Mouse (Mus musculus) limb, embryonic 11.5 days (tissue): ENCODE results near the gene Capn1. TPM values are rescaled to one million over a fixed set of nuclear protein-coding genes. Genes with fewer than 3 reads are reported as not detected.

ENCODE experiments used
- ATAC-seq: fragments of 200-750 bp; cut with Nextera tagmentation; 2 replicates; pipeline ENCODE4 v1.8.0; 2017; ENCODE audit warnings: low read depth; ENCODE audit not compliant: insufficient number of reproducible peaks, low FRiP score, low TSS enrichment
- DNase-seq: peaks from one replicate; pipeline ENCODE4 v3.0.0-alpha.2; 2015; ENCODE audit warnings: low spot score
- H3K27ac ChIP-seq: fragments of 300-500 bp; sonication (generic); replicated peaks from 2 replicates; pipeline ENCODE4 v1.5.1; 2014; ENCODE audit warnings: low read depth, mild to moderate bottlenecking, low read length
- H3K27me3 ChIP-seq: fragments of 300-500 bp; sonication (generic); 2 replicates; pipeline ENCODE4 v1.6.1; 2014; ENCODE audit warnings: mild to moderate bottlenecking, low read length, mixed read lengths; ENCODE audit not compliant: control insufficient read depth, insufficient read depth
- H3K36me3 ChIP-seq: fragments of 300-500 bp; sonication (generic); 2 replicates; pipeline ENCODE4 v1.6.1; 2014; ENCODE audit warnings: mild to moderate bottlenecking, low read length, moderate library complexity, mixed read lengths; ENCODE audit not compliant: control insufficient read depth, insufficient read depth
- H3K4me1 ChIP-seq: fragments of 300-500 bp; sonication (generic); 2 replicates; pipeline ENCODE4 v1.6.1; 2014; ENCODE audit warnings: low read length, mixed read lengths; ENCODE audit not compliant: control insufficient read depth, insufficient read depth
- H3K4me2 ChIP-seq: fragments of 300-500 bp; sonication (generic); 2 replicates; pipeline ENCODE4 v1.6.1; 2014; ENCODE audit warnings: low read depth, mild to moderate bottlenecking, moderate library complexity; ENCODE audit not compliant: severe bottlenecking
- H3K4me3 ChIP-seq: fragments of 300-500 bp; sonication (generic); 2 replicates; pipeline ENCODE4 v1.5.1; 2014; ENCODE audit warnings: low read depth, low read length
- H3K9ac ChIP-seq: fragments of 300-500 bp; sonication (generic); 2 replicates; pipeline ENCODE4 v1.6.1; 2014; ENCODE audit warnings: mild to moderate bottlenecking, low read length
- H3K9me3 ChIP-seq: fragments of 300-500 bp; sonication (generic); 2 replicates; pipeline ENCODE4 v1.6.1; 2016; ENCODE audit warnings: low read length; ENCODE audit not compliant: control insufficient read depth
- WGBS: fragments of 180-500 bp; shearing (Covaris S2); extraction: QIAGEN DNeasy Blood & Tissue Kit; methylation state at CpG from one replicate; pipeline ENCODE4 v1.1.7; 2014; 5-methylcytosine and 5-hydroxymethylcytosine counted together
- polyA plus RNA-seq: library from polyadenylated mRNA; unstranded; fragments of >200 nt; fragmentation: Nextera tagmentation; extraction: Ambion mirVana; gene quantifications from 2 replicates; pipeline ENCODE4 v1.2.1, GENCODE M21; 2014

The Capn1 gene
- polyA plus RNA-seq = 3.6 and 4.5 TPM in 2 replicates

- H3K9me3 ChIP-seq = no peaks in the 10 kb centered on the region
- peak; percentile 76 for ATAC-seq
- H3K27ac ChIP-seq = no peak within 1 kb of the TSS
- H3K27me3 ChIP-seq = peaks cover 8% of the 10 kb centered on the region; the same call in 1 of the 2 replicates
- H3K4me3 ChIP-seq = peak within 1 kb of the TSS; percentile 42
- H3K4me1 ChIP-seq = peaks cover 4% of the 10 kb centered on the region; the same call in 1 of the 2 replicates
- H3K4me2 ChIP-seq = peak within 1 kb of the TSS; percentile 85
- peak; percentile 82 for DNase-seq
- WGBS = 2% methylated on average over 40 of the region's 40 CpGs
- H3K9ac ChIP-seq = peak within 1 kb of the TSS; percentile 63
- H3K36me3 ChIP-seq = no peaks in the 10 kb centered on the region
Measured at GRCm38 (mm10) chr19:6015511-6016315, at the start of gene Capn1. Gene Capn1, minus strand, starts transcription at chr19:6015897.

GRCm38 (mm10) chr19:6063081-6063480, 47.4 kb upstream of the Capn1 start:
- peak overlapping the region; percentile 82; the same call in 1 of the 2 replicates for H3K4me3 ChIP-seq
- 94% methylated on average over 6 of the region's 6 CpGs for WGBS

GRCm38 (mm10) chr19:6062418-6062817, 46.7 kb upstream of the Capn1 start:
- H3K4me1 ChIP-seq = peaks cover 19% of the 10 kb centered on the region
- peak overlapping the region; percentile 90 for H3K4me2 ChIP-seq
- H3K27ac ChIP-seq = no peak overlapping the region
- peak overlapping the region; percentile 82 for H3K4me3 ChIP-seq
- no peaks in the 10 kb centered on the region for H3K9me3 ChIP-seq
- no peaks in the 10 kb centered on the region for H3K27me3 ChIP-seq
- peak overlapping the region; percentile 90; the same call in 1 of the 2 replicates for H3K9ac ChIP-seq
- H3K36me3 ChIP-seq = peaks cover 3% of the 10 kb centered on the region; the same call in 1 of the 2 replicates
- ATAC-seq = no peak
- DNase-seq = no peak
- WGBS = 70% methylated on average over 5 of the region's 5 CpGs

More at GRCm38 (mm10) chr19:6063081-6063480, 47.4 kb upstream of the Capn1 start:
- no peak for ATAC-seq
- H3K4me1 ChIP-seq = peaks cover 23% of the 10 kb centered on the region
- no peaks in the 10 kb centered on the region for H3K27me3 ChIP-seq
- peaks cover 3% of the 10 kb centered on the region; the same call in 1 of the 2 replicates for H3K36me3 ChIP-seq
- DNase-seq = no peak
- no peak overlapping the region for H3K9ac ChIP-seq
- no peak overlapping the region for H3K27ac ChIP-seq
- peak overlapping the region; percentile 90; the same call in 1 of the 2 replicates for H3K4me2 ChIP-seq
- no peaks in the 10 kb centered on the region for H3K9me3 ChIP-seq

- WGBS = 2% methylated on average over 43 of the region's 44 CpGs
- DNase-seq = peak; percentile 48
- no peak for ATAC-seq
Measured at GRCm38 (mm10) chr19:6061641-6062302, 46.1 kb upstream of the Capn1 start.

GRCm38 (mm10) chr19:6061021-6061533, 45.4 kb upstream of the Capn1 start, which contains the start of gene Znhit2:
Gene Znhit2, plus strand, starts transcription at chr19:6061192.
- Histone ChIP-seq H3K27me3 (no peaks in the 10 kb centered on the region), H3K4me2 (peak within 1 kb of the TSS; percentile 90), H3K9me3 (no peaks in the 10 kb centered on the region), H3K27ac (peak within 1 kb of the TSS; percentile 84), H3K4me1 (peaks cover 16% of the 10 kb centered on the region), H3K9ac (peak within 1 kb of the TSS; percentile 90), H3K4me3 (peak within 1 kb of the TSS; percentile 82), H3K36me3 (peaks cover 4% of the 10 kb centered on the region; the same call in 1 of the 2 replicates)
- peak; percentile 92 for DNase-seq
- peak; percentile 53 for ATAC-seq
- under 1% methylated on average over 58 of the region's 58 CpGs for WGBS

More at GRCm38 (mm10) chr19:6061641-6062302, 46.1 kb upstream of the Capn1 start:
- H3K9me3 ChIP-seq = no peaks in the 10 kb centered on the region
- H3K27me3 ChIP-seq = no peaks in the 10 kb centered on the region
- H3K36me3 ChIP-seq = peaks cover 3% of the 10 kb centered on the region; the same call in 1 of the 2 replicates
- H3K4me2 ChIP-seq = peak overlapping the region; percentile 90
- H3K4me1 ChIP-seq = peaks cover 18% of the 10 kb centered on the region
- H3K9ac ChIP-seq = peak overlapping the region; percentile 90
- H3K4me3 ChIP-seq = peak overlapping the region; percentile 82
- peak overlapping the region; percentile 84 for H3K27ac ChIP-seq

GRCm38 (mm10) chr19:6058966-6059365, 43.3 kb upstream of the Capn1 start:
- H3K27ac ChIP-seq = no peak overlapping the region
- H3K4me1 ChIP-seq = peaks cover 16% of the 10 kb centered on the region
- H3K9ac ChIP-seq = no peak overlapping the region
- H3K9me3 ChIP-seq = no peaks in the 10 kb centered on the region
- 90% methylated on average over 5 of the region's 5 CpGs for WGBS
- H3K27me3 ChIP-seq = no peaks in the 10 kb centered on the region
- H3K4me3 ChIP-seq = peak overlapping the region; percentile 83
- peaks cover 5% of the 10 kb centered on the region; the same call in 1 of the 2 replicates for H3K36me3 ChIP-seq
- DNase-seq (no peak), ATAC-seq (no peak)
- H3K4me2 ChIP-seq = peak overlapping the region; percentile 78

- H3K4me3 ChIP-seq = peak overlapping the region; percentile 83
- peak overlapping the region; percentile 78 for H3K4me2 ChIP-seq
- 31% methylated on average over 5 of the region's 5 CpGs for WGBS
- H3K36me3 ChIP-seq = peaks cover 5% of the 10 kb centered on the region; the same call in 1 of the 2 replicates
- H3K27ac ChIP-seq = no peak overlapping the region
- H3K9ac ChIP-seq = peak overlapping the region; percentile 85
- H3K27me3 ChIP-seq = no peaks in the 10 kb centered on the region
- no peaks in the 10 kb centered on the region for H3K9me3 ChIP-seq
- DNase-seq (no peak), ATAC-seq (no peak)
- H3K4me1 ChIP-seq = peaks cover 16% of the 10 kb centered on the region
Measured at GRCm38 (mm10) chr19:6058513-6058912, 42.8 kb upstream of the Capn1 start.
